Mouse (Mus musculus): Measurements from ENCODE around the gene Phldb2.

Phldb2 gene

DNA sequence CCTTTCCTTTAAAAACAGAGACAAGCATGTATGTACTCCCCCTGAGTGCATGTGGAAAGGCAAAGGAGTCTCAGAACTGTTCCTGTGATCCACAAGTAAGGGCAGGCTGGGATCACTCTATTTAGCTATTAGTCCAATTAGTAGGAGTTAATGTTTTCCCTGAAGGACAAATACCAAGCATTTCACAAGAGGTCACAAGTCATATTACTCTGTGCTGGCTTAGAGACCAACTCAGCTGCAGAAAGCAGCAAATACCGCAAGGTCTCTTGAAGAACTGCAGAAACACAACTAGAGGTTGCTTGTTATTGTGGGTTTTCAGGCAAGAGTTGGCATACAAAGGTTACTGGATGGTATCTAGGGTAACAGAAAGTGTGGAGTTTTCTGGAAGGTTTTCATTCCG, 59.6 kb downstream of the Phldb2 start:
- no peak for DNase-seq (ENCODE audit: low read depth, low spot score)

DNA sequence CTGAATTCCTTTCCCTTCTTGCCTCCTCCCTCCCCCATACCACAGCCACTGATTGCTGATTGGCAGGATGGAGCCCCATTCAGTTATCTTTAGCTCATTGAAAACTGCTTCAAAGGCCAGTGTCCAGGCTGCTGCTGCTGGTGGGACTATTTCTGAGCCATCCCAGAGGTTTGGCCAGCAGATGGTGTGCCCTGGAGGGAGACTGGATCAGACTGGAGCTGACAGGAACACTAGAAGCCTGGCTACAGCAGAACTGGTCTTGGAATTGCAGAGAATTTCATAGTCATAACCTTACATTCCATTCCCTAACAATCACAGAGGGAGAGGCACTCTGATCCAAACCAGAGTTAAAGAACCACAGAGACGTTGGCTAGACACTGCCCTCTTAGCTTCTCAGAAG, 60.5 kb downstream of the Phldb2 start:
- DNase-seq (ENCODE audit: low read depth, low spot score): no peak

DNA sequence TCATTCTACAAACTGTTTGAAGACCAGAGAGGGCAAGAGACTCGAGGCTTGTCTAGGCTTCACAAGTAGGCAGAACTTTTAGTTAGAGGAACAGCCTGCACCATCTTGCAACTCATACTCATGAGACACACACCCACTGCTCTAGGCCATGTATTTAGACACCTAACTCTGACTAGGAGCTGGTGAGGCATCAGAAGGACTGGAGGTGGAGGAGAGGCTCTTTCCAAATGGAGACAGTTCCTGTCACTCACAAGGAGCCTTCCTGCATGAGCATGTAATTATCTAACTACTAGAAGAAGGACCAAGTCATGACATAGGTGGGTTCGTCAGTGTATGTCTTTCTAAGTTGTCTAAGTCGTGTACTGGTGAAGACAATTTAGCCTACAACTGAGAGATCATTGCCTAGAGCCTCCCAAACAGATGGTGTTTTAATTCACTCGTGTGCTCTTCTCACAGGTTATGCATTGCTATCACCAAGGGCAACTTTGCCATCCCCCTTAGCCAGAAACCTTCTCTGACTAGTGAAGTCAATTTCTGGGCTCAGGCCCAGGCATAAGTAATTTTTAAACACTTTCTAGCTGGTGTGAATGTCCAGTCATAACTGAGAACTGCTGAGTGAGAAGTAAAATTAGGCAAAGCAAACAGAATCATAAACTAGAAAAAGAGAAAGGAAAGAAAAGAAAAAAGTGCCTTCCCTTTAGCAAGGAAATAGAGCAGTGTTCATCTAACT, 62.8 kb downstream of the Phldb2 start:
- DNase-seq (ENCODE audit: low read depth, low spot score): no peak

DNA sequence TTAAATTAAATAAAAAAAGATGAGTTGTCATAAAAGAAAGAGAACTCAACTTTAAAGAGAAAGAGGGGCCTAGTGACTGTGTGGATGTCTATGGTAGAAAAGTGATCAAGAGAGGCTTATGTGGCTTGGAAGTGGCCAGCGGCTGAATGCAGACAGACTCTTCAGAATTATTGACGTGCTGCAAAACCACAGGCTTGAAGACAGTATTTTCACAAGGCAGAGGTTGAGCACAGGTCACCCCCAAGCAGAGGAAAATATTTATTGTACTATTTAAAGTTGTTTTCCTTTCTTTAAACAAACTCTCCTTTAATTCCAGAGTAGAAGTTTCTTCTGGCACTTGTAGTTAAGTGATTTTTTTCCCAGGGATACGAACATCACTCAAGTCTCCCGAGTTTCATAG, 63.8 kb downstream of the Phldb2 start:
- no peak for DNase-seq (ENCODE audit: low read depth, low spot score)

DNA sequence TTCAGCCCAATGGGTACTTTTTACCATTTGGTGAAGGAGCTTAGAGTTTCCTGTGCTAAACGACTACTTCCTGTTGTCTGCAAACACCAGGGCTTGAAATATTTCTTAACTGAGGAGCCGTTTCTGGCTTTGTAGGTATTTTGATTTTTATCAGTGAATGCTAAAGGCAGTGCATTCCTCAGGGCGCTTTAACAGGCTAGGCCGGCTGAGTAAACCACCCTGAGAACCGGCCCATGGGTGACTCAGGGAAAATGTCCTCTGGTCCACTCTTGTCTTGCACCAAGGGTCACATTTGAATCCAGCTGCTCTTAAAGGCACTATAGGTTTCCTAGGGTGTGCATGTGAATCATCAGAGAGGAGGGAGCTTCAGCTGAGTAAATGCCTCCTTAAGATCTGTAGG, 66.8 kb downstream of the Phldb2 start:
- no peak for DNase-seq (ENCODE audit: low read depth, low spot score)

DNA sequence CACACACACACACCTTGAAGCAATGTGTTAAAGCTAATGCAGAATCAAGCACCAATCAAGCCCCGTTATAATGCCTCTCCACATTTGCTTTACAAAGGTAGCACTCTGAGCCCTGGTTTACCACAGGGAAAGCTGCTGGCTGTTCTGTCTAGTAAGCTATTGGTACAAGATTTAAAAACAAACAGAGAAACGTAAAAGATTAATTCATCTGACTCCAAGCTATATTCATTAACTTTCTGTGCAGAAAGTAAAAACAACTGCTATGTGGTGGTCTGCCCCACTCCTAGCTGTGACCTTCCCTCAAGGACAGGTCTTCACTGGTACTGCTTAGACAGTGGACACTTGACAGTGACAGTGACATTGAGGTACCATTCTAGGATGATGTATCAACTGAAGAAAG, 69.2 kb downstream of the Phldb2 start:
- DNase-seq (ENCODE audit: low read depth, low spot score): no peak

DNA sequence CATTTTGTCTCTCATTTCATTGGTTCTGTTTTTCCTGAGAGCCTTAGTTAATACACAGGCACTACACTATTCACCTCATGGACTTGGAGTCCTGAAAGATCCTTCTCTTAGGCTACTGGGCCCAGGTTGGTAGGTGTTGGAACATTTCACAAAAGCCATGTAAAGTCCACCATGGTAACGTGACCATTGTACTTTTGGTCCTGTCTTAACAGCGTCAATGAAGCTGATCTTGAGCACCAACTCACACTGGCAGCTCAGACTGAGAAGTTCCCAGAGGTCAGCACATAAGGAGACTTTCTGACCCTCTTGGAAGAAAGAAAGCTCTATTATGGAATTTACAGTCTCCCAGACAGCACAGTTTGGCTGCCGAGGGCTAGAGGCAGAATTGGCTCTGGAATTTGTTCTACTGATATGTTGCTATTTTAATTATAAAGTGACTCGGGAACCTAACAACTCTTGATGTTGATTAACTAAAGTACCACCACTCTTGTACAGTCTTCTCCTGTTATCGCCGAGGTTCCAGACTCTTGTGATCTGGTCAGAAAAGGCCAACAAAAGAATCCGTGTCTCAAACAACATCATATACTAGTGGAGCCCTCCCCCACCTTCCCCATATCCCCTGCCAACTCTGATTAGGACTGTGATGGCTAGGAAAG, 72.1 kb downstream of the Phldb2 start:
- no peak for DNase-seq (ENCODE audit: low read depth, low spot score)

DNA sequence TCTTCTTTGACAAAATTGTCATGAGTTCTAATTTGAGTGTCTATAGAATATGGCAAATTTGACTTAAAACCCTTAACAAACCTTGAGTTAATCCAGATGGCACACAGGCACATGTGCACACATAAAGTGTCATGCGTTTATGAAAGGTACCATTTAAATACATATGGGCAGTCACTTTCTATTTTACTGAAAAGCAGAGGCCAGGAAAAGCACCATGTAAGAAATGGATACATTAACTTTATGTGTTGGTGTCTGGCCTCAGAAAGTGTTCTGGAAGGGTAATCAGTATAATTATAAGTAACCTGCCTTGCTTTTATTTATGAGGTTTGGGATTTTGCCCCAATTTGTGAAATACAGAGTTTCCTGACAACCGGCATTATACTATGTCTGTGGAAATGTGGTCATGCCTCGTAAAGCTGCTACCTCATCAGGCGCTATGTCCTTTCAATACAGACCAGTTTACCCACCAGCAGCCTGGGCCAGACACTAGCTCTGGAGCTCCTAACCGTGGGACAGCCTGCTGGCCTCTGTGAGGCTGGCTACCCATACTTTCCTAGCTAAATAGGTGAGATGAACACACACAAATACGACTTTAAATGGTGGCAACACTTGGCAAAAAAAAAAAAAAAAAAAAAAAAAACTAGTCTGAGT, 73.2 kb downstream of the Phldb2 start:
- DNase-seq (ENCODE audit: low read depth, low spot score): no peak

DNA sequence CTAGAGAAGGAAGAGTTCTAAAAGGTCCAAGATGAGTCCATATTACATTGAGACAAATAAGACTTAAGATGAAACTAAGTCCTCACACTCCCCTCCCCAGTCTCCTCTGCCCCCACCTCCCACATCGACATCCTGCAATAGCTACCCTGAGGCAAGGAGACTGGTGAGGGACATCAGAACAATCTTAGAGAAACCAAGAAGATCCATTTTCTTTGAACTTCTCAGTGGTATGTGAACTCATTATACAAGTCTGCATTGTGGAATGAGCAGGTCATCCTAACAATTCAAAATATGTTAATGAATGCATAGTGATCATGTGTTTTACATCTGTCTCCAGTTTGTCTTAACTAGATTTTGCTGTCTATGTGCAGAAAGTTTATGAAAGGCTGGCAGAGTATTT, 75.7 kb downstream of the Phldb2 start:
- no peak for DNase-seq (ENCODE audit: low read depth, low spot score)

DNA sequence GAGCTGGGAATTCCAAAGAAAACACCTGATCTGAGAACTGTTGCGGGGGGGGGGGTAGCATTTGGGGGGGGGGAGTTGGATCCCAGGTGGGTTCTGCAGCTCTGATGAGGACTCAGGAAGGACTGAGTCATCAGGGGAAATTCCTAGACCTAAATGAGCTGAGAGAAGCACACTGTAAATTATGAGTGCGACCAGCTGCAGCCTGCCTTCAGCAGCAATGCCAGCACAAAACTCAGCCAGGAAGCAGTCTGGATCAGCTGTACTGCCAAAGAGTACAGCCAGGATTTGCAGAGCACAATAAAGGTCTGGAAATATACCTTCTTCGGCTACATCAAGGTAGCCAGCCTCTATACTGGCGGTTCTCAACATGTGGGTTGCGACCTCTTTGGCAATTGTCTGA, 76.2 kb downstream of the Phldb2 start:
- no peak for DNase-seq (ENCODE audit: low read depth, low spot score)

DNA sequence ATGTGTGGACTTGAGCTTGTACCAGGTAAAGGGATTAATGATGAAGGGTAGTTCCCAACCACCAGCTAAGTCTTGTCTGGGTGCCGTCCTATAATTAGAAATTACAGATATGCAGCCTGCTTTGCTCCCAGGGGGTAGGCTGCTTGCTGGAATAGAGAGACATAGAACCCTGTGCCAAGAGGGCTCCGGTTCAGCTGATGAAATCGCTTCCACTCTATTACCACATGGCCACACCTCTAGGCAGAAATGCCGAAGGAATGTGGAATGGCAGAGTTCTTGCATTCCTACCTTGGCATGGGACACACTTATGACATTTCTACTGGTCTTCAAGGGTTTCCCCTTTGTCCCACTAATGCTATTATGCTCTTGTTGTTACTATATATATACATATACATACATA, 80.0 kb downstream of the Phldb2 start:
- no peak for DNase-seq (ENCODE audit: low read depth, low spot score)

DNA sequence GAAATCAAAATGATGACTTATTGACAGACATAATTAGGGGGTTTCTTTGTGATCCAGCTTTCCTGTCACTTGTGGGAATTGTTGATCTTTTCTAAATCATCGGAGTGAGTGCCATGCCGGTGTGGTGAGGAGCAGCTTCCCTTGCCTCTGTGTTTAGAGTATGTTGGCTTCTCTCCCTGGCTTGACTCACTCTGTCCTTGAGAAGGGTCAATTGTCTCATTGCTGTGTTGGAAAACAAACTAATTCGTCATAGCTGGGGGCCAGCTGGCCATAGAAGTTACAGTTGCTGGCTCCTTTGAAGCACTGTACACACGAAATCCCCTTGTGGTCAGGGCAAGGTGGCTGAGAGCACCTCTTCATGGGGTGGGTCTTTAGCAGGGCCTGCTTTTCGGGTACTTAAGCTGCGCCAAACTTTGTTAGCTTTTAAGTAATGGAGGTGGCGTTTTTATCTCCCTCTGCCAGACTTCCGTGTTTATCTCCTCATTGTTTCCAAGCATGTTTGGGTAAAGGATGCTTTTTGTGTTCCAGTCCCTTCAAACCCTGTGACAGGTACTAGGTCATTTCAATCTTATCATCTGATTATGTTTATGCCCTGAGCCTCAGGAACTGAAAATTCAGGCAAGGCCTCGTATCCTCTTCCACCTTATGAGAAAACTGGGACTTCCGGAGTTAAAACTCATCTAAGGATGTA, 82.0 kb downstream of the Phldb2 start:
- DNase-seq (ENCODE audit: low read depth, low spot score): no peak

DNA sequence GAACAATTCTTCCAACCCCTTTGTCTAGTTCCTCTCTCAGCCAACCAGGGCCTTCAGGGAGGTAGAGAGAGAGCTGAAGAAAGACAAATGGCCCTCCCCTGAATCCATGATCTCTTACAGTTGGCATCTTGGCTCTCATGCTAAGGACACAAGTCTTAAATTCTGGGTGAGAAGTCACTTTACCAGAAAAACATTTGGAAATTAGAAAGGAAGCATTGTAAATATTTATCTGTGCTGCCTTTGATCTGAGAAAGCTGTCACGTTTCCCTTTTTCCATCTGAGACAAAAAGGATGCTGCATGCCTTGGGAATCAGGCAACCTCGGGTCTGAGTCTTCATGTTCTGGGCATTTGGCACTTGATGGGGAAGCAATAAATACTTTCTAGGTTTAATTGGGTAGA, 82.7 kb downstream of the Phldb2 start:
- no peak for DNase-seq (ENCODE audit: low read depth, low spot score)

DNA sequence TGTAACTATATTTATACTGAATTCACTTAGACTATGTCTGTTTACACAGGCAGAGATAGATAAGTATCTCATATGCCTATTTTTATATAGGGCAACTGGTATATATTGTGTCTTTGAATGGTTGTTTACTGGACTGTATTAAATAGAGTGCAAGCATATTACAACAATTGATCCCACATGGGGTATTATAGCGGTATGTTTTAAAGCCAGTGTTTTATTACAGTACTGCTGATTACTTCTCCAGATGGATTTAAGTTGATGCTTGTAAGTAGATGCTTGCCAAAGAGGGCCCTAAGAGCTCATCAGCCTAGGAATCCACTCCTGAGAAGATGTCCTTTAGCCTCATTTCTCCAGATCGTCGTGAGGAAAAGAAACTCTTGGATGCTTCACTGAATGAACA, 84.4 kb downstream of the Phldb2 start:
- DNase-seq (ENCODE audit: low read depth, low spot score): no peak

DNA sequence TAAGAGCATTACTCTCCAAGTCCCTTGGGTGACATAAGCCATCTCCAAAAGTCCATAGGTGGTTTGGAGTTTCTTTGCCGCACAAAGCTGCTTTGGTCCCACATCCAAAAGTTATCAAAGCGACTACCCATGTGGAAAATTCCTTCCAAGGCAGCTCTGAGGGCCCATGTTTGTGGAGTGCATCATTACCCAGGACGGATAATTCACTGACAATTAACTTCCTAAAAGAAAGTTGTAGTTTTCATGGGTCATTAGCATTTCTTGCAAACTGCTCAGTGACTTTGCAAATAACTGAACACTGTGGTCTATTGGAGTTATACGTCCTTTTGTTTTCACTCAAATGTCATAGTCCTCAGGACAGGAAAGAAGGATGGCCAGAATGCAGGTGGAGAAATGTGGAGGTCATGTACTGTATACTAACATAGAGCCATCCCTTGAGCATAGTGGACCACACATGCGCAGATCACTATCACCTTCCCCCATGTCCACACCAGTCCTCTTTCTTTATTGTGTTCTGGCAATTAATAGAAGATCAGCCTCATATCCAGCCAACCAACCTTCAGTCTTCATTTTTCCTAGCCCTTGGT, 96.0 kb downstream of the Phldb2 start:
- no peak for DNase-seq (ENCODE audit: low read depth, low spot score)

DNA sequence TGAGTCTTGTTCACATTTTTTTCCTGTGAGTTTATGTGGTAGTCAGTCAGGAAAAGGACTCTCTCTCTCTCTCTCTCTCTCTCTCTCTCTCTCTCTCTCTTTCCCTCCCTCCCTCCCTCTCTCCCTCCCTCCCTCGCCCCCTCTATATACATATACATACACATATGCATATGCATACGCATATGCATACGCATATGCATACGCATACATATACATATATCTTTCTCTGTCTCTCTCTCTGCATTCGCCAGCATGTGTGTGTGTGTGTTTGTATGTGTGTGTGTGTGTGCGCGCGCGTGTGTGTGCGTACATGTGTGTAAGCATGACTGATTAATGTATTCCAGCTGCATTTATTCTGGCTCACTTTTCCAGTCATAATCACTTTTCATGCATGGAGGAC, 98.9 kb downstream of the Phldb2 start:
- DNase-seq (ENCODE audit: low read depth, low spot score): no peak

DNA sequence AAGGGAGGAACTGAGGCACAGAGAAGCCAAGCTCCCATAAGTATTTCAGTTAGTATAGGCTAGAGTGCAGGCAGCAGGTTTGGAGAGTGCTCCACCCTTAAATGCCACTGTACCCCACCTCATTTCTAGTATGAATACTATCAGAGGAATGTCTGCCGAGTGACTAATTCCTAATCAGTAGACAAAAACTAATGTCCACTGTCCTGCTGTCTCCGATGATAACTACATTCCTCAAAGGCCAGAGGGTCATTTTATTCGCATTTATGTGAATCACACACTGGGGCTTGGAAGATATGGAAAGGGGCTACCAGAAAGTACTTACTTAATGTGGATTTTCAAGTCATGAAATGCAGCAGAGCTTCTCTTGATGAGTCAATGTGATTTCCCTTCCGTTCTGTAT, 104.4 kb downstream of the Phldb2 start:
- DNase-seq (ENCODE audit: low read depth, low spot score): no peak

DNA sequence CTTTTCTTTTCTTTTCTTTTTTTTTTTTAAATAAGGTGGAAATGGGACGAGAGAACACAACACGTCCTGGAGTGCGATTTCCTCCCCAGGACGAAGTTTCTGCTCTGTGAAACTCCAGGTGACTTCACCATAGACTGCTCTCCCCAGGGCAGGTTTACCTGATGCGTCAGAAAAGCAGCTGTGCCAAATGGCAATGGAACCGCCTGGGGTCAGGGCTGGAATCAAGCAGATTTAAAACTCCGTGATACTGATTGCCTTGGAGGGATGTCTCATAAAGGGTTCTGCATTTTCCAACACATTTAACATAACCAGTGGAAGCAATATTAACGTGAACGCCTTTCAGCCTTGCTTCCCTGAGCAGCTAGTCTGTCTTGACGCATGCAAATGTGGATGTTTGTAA, 108.5 kb downstream of the Phldb2 start:
- no peak for DNase-seq (ENCODE audit: low read depth, low spot score)

DNA sequence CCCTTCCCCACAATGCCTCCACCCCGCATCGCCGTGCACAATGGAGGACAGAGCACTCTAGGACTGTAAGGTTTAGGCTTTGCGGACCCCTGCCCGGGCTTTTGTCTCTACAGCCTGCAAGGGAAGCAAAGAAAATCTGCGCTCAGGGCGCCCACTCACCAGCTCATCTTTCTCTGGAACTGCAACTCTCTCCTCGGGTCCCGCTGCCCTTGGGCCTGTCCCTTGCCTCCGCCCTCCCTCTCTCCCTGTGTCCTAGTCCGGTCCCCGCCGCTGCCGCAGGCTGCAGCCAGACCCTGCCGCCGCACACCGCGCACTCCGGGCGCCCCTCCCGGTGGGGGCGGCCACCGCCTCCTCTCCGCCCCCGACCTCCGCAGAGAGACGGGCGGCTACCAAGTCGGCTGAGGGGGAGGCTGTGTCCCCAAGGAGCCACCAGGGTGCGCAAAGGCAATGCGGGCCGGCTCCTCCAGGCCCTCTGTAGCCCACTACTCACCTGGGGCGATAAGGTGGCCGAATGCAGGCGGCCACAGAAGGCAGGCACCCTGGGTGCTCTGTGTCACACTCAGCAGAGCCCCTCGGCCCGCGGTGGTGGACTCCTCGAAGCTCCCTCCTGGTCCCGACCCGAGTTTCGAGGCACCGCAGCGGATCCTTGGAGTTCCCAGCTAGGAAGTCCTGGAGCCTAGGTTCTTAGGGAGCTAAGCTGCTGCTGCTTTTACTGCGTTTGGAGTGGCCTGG, 109.2 kb downstream of the Phldb2 start:
- no peak for DNase-seq (ENCODE audit: low read depth, low spot score)

DNA sequence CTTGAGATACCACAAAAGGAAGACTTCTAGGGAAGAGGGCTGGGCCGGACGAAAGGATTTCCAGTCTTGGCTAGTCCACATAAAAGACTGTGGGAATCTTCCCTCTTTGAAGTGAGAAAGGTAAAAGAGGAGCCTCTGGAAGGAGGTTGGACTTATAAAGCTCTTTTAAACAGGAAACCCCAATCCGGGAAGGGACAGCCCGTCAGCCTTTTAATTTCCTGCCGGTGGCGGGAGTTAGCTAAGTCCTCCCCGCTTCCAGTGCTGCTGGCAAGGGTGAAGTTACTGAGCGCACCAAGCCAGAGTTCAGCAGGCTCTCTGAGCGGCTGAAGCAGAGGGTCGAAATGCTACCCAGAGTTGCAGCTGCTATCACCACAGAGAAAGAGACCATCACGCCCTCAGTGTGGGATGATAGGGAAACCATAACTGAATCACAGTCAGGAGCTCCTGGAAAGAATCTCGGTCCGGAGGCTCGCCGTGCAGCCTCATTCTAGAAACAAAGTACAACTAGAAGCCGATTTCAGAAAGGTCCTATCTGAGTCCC, 110.0 kb downstream of the Phldb2 start:
- DNase-seq (ENCODE audit: low read depth, low spot score): no peak

DNA sequence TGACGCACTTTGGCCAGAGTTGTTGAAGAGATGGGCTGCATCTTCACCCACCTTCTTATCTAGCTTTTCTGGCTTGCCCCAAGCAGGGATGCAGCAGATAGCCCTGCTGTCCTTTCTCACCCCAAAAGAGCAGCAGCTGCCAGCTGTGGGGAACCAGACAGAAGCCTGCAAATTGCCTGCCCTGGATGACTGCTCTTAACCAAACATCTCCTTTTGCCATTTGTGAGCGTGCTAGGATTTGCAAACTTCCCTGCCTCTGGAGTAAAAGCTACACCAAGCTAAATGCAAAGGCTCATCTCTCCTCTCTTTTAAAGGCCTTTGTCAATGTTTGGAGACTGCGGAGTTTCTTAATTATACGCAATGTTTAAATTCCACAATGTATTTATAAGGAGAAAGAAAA, 111.0 kb downstream of the Phldb2 start:
- no peak for DNase-seq (ENCODE audit: low read depth, low spot score)
